Mouse (Mus musculus) heart, embryonic 16.5 days (tissue): ENCODE results near the gene C1qtnf5. TPM values are rescaled to one million over a fixed set of nuclear protein-coding genes. Genes with fewer than 3 reads are reported as not detected.

Experiments used
- ATAC-seq: fragments of 200-750 bp; cut with Nextera tagmentation; replicated peaks from 2 replicates; pipeline ENCODE4 v1.8.0; 2017; ENCODE audit warnings: moderate number of reproducible peaks; ENCODE audit not compliant: insufficient read depth, low FRiP score; ENCODE audit errors: extremely low read depth
- H3K27ac ChIP-seq: fragments of 300-500 bp; sonication (generic); 2 replicates; pipeline ENCODE4 v1.5.1; 2014; ENCODE audit warnings: mild to moderate bottlenecking, low read length, control low read depth, moderate library complexity
- H3K27me3 ChIP-seq: fragments of 300-500 bp; sonication (generic); 2 replicates; pipeline ENCODE4 v1.6.1; 2014; ENCODE audit warnings: low read length, mixed read lengths; ENCODE audit not compliant: control insufficient read depth, insufficient read depth
- H3K36me3 ChIP-seq: fragments of 300-500 bp; sonication (generic); 2 replicates; pipeline ENCODE4 v1.6.1; 2014; ENCODE audit not compliant: control insufficient read depth, insufficient read depth
- H3K4me1 ChIP-seq: fragments of 300-500 bp; sonication (generic); 2 replicates; pipeline ENCODE4 v1.6.1; 2014; ENCODE audit warnings: low read length, mixed read lengths; ENCODE audit not compliant: control insufficient read depth, insufficient read depth
- H3K4me2 ChIP-seq: fragments of 300-500 bp; sonication (generic); 2 replicates; pipeline ENCODE4 v1.6.1; 2014; ENCODE audit warnings: low read depth, mild to moderate bottlenecking, control low read depth, low read length
- H3K4me3 ChIP-seq: fragments of 300-500 bp; sonication (generic); 2 replicates; pipeline ENCODE4 v1.5.1; 2014; ENCODE audit warnings: mild to moderate bottlenecking, control low read depth, low read length
- H3K9ac ChIP-seq: fragments of 300-500 bp; sonication (generic); 2 replicates; pipeline ENCODE4 v1.6.1; 2014; ENCODE audit warnings: low read length, control low read depth
- H3K9me3 ChIP-seq: fragments of 300-500 bp; sonication (generic); replicated peaks from 2 replicates; pipeline ENCODE4 v1.6.1; 2016; ENCODE audit warnings: low read length; ENCODE audit not compliant: control insufficient read depth
- WGBS: fragments of 180-500 bp; shearing (Covaris S2); extraction: QIAGEN DNeasy Blood & Tissue Kit; methylation state at CpG from one replicate; pipeline ENCODE4 v1.1.7; 2014; 5-methylcytosine and 5-hydroxymethylcytosine counted together
- polyA plus RNA-seq: library from polyadenylated mRNA; unstranded; fragments of >200 nt; fragmentation: Nextera tagmentation; extraction: Ambion mirVana; gene quantifications from 2 replicates; pipeline ENCODE4 v1.2.1, GENCODE M21; 2015

C1qtnf5 gene
- polyA plus RNA-seq, 1 experiment from 2014 or later = 3.5 TPM

DNA sequence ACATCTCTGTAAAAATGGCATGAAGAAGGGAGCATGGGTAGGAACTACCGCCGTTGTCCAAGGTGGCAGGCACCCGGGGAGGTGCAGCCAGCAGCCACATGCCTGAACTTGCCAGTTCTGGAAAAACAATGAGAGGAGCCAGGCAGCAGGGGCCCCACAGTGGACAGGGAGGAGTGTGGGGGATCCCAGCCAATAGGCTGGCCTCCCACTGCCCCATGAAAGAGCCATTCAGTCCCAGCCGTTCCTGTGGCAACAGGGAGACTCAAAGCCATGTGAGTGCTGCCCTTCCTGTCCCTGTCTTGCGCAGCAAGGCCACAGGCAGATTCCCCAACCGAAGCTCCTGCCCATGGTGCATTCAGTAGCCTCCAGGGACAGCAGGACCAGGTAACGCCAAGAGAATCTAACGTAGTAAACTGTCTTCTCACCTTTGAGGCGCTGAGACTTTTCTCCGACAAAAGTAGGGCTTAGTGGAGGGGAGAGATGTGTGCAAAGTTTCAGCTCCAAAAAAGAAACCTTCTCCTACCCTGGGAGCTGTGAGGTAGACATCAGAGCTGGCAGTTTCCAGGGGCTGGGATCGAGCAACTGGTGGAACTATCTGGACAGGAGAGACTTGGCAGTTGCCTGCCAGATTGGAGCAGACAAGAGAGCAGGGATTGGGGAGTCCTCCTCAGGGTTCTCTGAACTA is 35.0 kb upstream of the C1qtnf5 start:
- peak overlapping the region; percentile 63 for H3K4me2 ChIP-seq
- peak overlapping the region; percentile 39 for H3K9ac ChIP-seq
- H3K4me3 ChIP-seq = peak overlapping the region; percentile 13; the same call in 1 of the 2 replicates
- 22% methylated on average over 11 of the region's 11 CpGs for WGBS
- no peaks in the 10 kb centered on the region for H3K27me3 ChIP-seq
- H3K36me3 ChIP-seq = 0 out of 2 replicates have a peak, but pooled peaks cover 2% of the 10 kb centered on the region
- no peak for ATAC-seq
- H3K27ac ChIP-seq = peak overlapping the region; percentile 64
- peaks cover 57% of the 10 kb centered on the region for H3K4me1 ChIP-seq
- H3K9me3 ChIP-seq = no peaks in the 10 kb centered on the region

DNA sequence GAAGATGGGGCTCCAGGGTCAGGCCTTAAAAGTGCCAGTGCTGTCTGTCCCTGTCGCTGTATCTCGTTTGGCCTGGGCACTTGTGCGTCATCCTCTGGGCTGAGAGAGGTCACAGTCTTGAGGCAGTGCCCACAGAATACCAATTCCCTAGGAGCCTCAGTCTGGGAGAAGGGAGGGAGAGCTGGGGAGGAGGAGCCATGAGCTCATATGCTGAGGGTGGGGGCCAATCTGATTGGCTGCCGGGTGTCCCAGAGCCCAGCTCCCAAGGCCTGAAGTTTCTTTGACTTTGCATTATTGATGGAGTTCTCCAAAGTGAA is 34.5 kb upstream of the C1qtnf5 start:
- peak overlapping the region; percentile 64 for H3K27ac ChIP-seq
- ATAC-seq = no peak; the same call in 1 of the 2 replicates
- no peak overlapping the region for H3K4me3 ChIP-seq
- 0 out of 2 replicates have a peak, but pooled peaks cover 2% of the 10 kb centered on the region for H3K36me3 ChIP-seq
- peaks cover 55% of the 10 kb centered on the region for H3K4me1 ChIP-seq
- H3K9ac ChIP-seq = peak overlapping the region; percentile 39
- no peaks in the 10 kb centered on the region for H3K27me3 ChIP-seq
- WGBS = 26% methylated on average over 4 of the region's 4 CpGs
- peak overlapping the region; percentile 63 for H3K4me2 ChIP-seq
- H3K9me3 ChIP-seq = no peaks in the 10 kb centered on the region

DNA sequence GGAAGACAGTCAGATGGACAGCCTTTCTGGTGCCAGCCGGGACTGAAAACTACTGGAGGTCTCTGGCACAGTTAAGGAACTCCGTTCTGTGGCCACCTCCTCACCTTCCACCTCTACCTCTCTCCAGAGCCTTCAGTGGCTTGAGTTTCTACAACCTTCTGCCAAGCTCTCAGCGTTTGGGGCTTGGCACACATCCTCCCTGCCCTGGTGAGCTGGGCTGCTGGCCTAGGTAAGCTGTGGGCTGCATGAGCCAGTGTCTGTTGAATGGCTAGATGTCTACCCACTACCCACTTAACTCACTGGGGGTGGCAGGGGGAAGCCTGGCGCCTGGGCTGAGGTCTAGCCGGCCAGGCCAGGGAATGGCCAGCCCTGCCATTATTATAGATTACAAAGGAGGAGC is 33.9 kb upstream of the C1qtnf5 start:
- no peaks in the 10 kb centered on the region for H3K27me3 ChIP-seq
- no peak for ATAC-seq
- 0 out of 2 replicates have a peak, but pooled peaks cover 2% of the 10 kb centered on the region for H3K36me3 ChIP-seq
- no peaks in the 10 kb centered on the region for H3K9me3 ChIP-seq
- WGBS = 56% methylated on average over 5 of the region's 5 CpGs
- H3K9ac ChIP-seq = peak overlapping the region; percentile 23; the same call in 1 of the 2 replicates
- no peak overlapping the region for H3K4me3 ChIP-seq
- H3K4me1 ChIP-seq = peaks cover 57% of the 10 kb centered on the region
- H3K27ac ChIP-seq = peak overlapping the region; percentile 64
- H3K4me2 ChIP-seq = peak overlapping the region; percentile 63; the same call in 1 of the 2 replicates

DNA sequence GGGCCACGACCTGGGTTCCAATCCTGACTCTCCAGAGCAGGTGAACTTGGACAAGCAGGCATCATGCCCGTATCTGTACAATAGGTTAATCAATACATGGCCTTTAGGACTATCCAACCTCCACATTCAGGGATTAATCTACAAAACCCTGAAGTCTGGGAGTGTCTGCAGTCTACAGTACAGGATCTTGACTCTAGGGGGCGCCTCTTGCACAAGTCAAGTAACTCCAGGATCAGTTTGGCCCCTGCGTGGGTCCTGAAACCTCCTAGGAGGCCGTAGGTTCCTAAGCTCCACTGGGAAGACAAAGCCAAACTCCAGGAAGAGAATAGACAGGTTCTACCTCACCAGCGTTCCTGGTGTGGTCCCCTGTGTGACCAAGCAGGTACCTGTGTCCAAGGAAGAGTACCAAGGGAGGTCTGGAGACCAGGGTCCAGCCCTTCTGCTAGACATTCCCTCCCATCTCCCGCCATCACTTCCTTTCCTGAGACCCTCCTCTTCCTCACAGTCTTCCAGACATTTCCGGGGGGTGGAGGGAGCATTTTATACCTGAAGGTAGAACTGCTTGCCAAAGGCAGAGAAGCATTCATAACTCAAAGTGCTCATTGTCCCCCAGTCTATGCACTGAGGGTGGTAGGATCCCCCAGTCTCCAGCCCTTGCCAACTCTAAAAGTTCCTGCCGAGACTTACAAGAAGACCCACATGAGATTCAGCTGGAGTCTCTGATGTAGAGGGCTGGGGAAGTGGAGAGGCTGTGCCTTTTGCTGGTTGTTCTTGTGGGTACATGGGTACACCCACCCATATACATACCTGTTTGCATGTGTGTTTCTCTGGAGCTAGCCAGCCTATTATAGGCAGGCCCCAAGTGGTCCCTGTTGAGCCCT is 32.4 kb upstream of the C1qtnf5 start:
- WGBS = 70% methylated on average over 9 of the region's 9 CpGs
- Histone ChIP-seq H3K9ac (no peak overlapping the region), H3K9me3 (no peaks in the 10 kb centered on the region), H3K4me1 (peaks cover 62% of the 10 kb centered on the region), H3K27me3 (no peaks in the 10 kb centered on the region), H3K27ac (no peak overlapping the region), H3K36me3 (0 out of 2 replicates have a peak, but pooled peaks cover 2% of the 10 kb centered on the region), H3K4me2 (no peak overlapping the region), H3K4me3 (no peak overlapping the region)
- no peak for ATAC-seq

DNA sequence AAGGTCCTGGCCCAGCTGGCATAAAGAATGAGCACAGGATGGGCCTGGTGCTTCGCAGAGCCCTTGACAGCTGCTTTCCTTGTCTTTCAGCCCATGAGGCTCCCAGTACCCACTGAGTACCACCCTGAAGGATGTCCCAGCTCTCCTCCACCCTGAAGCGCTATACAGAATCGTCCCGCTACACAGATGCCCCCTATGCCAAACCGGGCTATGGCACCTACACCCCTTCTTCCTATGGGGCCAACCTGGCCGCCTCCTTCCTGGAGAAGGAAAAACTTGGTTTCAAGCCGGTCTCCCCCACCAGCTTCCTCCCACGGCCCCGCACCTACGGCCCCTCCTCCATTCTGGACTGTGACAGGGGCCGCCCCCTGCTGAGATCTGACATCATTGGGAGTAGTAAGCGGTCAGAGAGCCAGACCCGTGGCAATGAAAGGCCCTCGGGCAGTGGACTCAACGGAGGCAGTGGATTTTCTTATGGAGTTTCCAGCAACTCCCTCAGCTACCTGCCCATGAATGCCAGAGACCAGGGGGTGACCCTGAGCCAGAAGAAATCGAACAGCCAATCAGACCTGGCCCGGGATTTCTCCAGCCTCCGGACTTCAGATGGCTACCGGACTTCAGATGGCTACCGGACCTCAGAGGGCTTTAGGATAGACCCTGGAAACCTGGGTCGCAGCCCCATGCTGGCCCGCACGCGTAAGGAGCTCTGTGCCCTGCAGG is 31.6 kb upstream of the C1qtnf5 start:
- no peak overlapping the region for H3K4me2 ChIP-seq
- peaks cover 70% of the 10 kb centered on the region for H3K4me1 ChIP-seq
- ATAC-seq = no peak
- no peak overlapping the region for H3K4me3 ChIP-seq
- WGBS = 75% methylated on average over 24 of the region's 24 CpGs
- no peaks in the 10 kb centered on the region for H3K9me3 ChIP-seq
- 0 out of 2 replicates have a peak, but pooled peaks cover 2% of the 10 kb centered on the region for H3K36me3 ChIP-seq
- no peaks in the 10 kb centered on the region for H3K27me3 ChIP-seq
- no peak overlapping the region for H3K9ac ChIP-seq
- H3K27ac ChIP-seq = no peak overlapping the region

DNA sequence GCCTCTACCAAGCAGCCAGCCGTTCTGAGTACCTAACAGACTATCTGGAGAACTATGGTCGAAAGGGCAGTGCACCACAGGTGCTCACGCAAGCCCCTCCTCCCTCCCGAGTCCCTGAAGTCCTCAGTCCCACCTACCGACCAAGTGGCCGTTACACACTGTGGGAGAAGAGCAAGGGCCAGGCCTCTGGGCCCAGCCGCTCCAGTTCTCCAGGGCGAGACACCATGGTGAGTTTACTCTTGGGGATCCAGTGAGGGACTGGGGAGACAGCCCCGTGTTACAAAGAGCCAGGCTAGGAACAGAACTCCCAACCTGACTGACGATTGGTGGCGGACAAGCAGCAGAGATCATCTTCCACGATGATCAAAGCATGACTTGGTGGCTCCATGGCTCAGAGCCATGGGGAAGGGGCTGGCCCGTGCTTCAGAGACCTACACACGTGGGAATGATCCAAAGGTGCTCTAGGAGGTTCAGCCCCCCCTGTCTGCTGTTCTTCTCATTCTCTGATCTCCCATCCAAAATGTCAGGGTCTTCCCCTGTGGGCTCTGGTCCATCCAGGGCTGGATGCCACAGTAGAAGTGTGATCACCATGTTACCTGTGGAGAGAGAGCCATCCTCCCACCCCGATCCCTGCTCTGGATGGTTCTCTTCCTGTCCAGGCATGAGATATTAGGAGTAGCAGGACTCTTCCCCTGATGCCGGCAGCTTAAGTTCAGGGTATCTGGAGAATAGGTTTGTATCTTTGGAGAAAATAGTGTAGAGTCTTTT is 30.9 kb upstream of the C1qtnf5 start:
- no peak overlapping the region for H3K4me3 ChIP-seq
- 0 out of 2 replicates have a peak overlapping the region, but pooled peaks have one; percentile 31 for H3K27ac ChIP-seq
- H3K36me3 ChIP-seq = 0 out of 2 replicates have a peak, but pooled peaks cover 2% of the 10 kb centered on the region
- no peak for ATAC-seq
- H3K9me3 ChIP-seq = no peaks in the 10 kb centered on the region
- H3K4me1 ChIP-seq = peaks cover 70% of the 10 kb centered on the region
- no peaks in the 10 kb centered on the region for H3K27me3 ChIP-seq
- H3K9ac ChIP-seq = peak overlapping the region; percentile 30; the same call in 1 of the 2 replicates
- peak overlapping the region; percentile 17; the same call in 1 of the 2 replicates for H3K4me2 ChIP-seq
- WGBS = 59% methylated on average over 15 of the region's 16 CpGs

DNA sequence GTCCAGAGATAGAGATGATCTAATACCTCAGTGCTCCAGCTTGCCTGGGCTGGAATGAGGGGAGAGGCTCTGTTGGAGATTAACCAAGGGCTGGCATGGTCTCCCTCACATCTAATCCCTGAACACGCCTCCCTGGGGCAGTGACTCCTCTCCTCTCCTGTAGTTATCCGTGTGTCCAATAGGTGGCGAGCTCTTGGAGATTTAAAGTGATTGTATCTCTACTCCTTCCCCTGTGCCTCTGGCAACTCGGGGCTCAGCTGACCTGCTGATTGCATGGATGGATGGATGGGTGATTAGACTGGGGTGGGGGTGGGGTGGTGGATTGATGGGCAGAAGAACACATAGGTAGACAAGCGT is 30.3 kb upstream of the C1qtnf5 start:
- ATAC-seq = no peak
- Histone ChIP-seq H3K4me3 (no peak overlapping the region), H3K27ac (no peak overlapping the region), H3K36me3 (0 out of 2 replicates have a peak, but pooled peaks cover 2% of the 10 kb centered on the region), H3K9ac (no peak overlapping the region), H3K9me3 (no peaks in the 10 kb centered on the region), H3K4me2 (peak overlapping the region; percentile 17; the same call in 1 of the 2 replicates), H3K4me1 (peaks cover 67% of the 10 kb centered on the region), H3K27me3 (no peaks in the 10 kb centered on the region)
- WGBS = 21% methylated on average over 5 of the region's 5 CpGs

DNA sequence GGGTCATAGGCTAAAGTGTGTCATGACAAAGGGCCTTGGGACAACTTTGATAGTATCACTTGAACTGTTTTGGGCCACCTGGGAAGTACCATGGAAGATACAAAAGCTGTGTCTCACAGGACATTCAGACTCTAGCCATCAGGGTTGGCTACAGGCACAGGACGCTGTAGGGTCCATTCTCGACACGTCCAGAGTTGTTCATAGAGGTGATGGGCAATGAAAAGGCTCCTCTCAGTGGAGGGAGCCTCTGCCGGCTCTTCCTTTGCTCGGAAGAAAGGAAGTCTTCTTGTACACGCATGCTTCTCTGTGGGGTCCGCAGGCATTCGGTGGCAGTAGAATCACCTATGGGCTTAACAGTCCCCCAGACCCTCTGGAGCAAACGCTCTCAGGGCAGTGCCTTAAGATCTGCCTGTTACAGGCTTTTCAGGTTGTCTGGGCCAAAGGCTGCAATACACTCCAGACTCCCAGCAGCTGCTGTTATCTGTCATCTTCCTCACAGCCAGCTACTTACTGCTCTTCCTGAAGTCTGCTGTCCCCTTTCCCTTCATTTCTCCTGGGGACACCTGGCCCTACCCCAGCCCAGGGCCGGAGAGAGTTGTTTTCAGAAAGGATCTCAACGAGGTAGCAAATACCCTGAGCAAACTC is 29.7 kb upstream of the C1qtnf5 start:
- Histone ChIP-seq H3K36me3 (0 out of 2 replicates have a peak, but pooled peaks cover 2% of the 10 kb centered on the region), H3K27ac (peak overlapping the region; percentile 93; the same call in 1 of the 2 replicates), H3K9ac (no peak overlapping the region), H3K4me3 (no peak overlapping the region), H3K4me2 (no peak overlapping the region), H3K9me3 (no peaks in the 10 kb centered on the region), H3K27me3 (no peaks in the 10 kb centered on the region), H3K4me1 (peaks cover 60% of the 10 kb centered on the region)
- 78% methylated on average over 11 of the region's 11 CpGs for WGBS
- no peak for ATAC-seq
